Mouse (Mus musculus): ENCODE measurements around the gene Rhobtb3.

GRCm38 (mm10) chr13:75845519-75846166, 98.1 kb downstream of the Rhobtb3 start:
- TF ChIP-seq GATA1 (IDR thresholded peaks at IDR 0.05; ENCODE audit: low read length) = no peak
- no peak for TF ChIP-seq TAL1 (IDR thresholded peaks at IDR 0.05; ENCODE audit: low read length)

All from erythroblast, embryonic 14.5 days (primary cell).